In genomic region chr2:35526612-35527242, GRCm38 (mm10) we compare ENCODE assay signal across 18 mouse cellular contexts. TPM values are rescaled to one million over a fixed set of nuclear protein-coding genes. Genes with fewer than 3 reads are reported as not detected.
A peak's percentile ranks its signal among the peaks of the same experiment; 100 is the strongest.
DNase-seq lines count a peak whose midpoint lies in the region; ATAC-seq lines count a peak whose summit lies in the region.
"Had no signal": no experiment of that assay in that cellular context is flagged by ENCODE, and none has a peak within 500 bp of the region (broad histone marks: within the 10 kb centered on the region; RNA-seq: fewer than 3 reads in every experiment).

No protein-coding gene starts in this region.

- peaks cover 4% of the 10 kb centered on the region for H3K27me3 ChIP-seq in megakaryocyte, embryonic 14.5 days (replicated peaks)
- no peaks in the 10 kb centered on the region for H3K27me3 ChIP-seq in neural tube, embryonic 15.5 days (replicated peaks)
- H3K27me3 ChIP-seq: CH12.LX; embryonic facial prominence, embryonic 12.5 days; forebrain, embryonic 15.5 days; heart, embryonic 12.5 days; hindbrain, embryonic 12.5 days had no signal

- H3K4me2 ChIP-seq in neural tube, embryonic 15.5 days, result no peak overlapping the region
- H3K4me2 ChIP-seq: embryonic facial prominence, embryonic 12.5 days; forebrain, embryonic 15.5 days; heart, embryonic 12.5 days; hindbrain, embryonic 12.5 days had no signal

- H3K27ac ChIP-seq in neural tube, embryonic 15.5 days (replicated peaks), result no peak overlapping the region
- H3K27ac ChIP-seq: embryonic facial prominence, embryonic 12.5 days; forebrain, embryonic 15.5 days; hindbrain, embryonic 12.5 days; hindbrain, postnatal 0 days had no signal

- H3K4me1 ChIP-seq in megakaryocyte, embryonic 14.5 days, result peaks cover 45% of the 10 kb centered on the region
- H3K4me1 ChIP-seq in neural tube, embryonic 15.5 days, result no peaks in the 10 kb centered on the region
- H3K4me1 ChIP-seq: embryonic facial prominence, embryonic 12.5 days; heart, embryonic 12.5 days; hindbrain, embryonic 12.5 days had no signal

- WGBS in neural tube, embryonic 15.5 days, result 81% methylated on average over 14 of the region's 14 CpGs

- peaks cover 3% of the 10 kb centered on the region for H3K36me3 ChIP-seq in megakaryocyte, embryonic 14.5 days (replicated peaks; ENCODE audit: low read length)
- H3K36me3 ChIP-seq in neural tube, embryonic 15.5 days, result no peaks in the 10 kb centered on the region
- H3K36me3 ChIP-seq: embryonic facial prominence, embryonic 12.5 days; forebrain, embryonic 15.5 days; heart, embryonic 12.5 days; hindbrain, embryonic 12.5 days had no signal

- H3K9me3 ChIP-seq in megakaryocyte, embryonic 14.5 days, result peaks cover 12% of the 10 kb centered on the region; the same call in 1 of the 2 replicates
- H3K9me3 ChIP-seq in neural tube, embryonic 15.5 days (replicated peaks), result no peaks in the 10 kb centered on the region
- H3K9me3 ChIP-seq: embryonic facial prominence, embryonic 12.5 days; forebrain, embryonic 15.5 days had no signal

- no peak for DNase-seq in MN1 (ENCODE audit: low spot score)
- DNase-seq in kidney, postnatal 4 days, result no peak
- DNase-seq: adrenal gland, postnatal 10 days; cerebellum, adult 2 months; cerebellum, postnatal 14 days; gastrocnemius, postnatal 10 days; heart, postnatal 36 days had no signal

- no peak for ATAC-seq in megakaryocyte, adult 5-6 weeks (ENCODE audit: poor library complexity, severe bottlenecking)
- ATAC-seq in common myeloid progenitor, adult 5-6 weeks (replicated peaks; ENCODE audit: low read depth, poor library complexity, severe bottlenecking), result peak; percentile 81
- ATAC-seq in megakaryocyte progenitor cell, adult 5-6 weeks (replicated peaks; ENCODE audit: poor library complexity), result peak; percentile 81
- ATAC-seq in neural tube, embryonic 15.5 days (ENCODE audit: low FRiP score), result no peak
- ATAC-seq: forebrain, embryonic 15.5 days; hindbrain, postnatal 0 days had no signal

- peak overlapping the region; percentile 82 for H3K4me3 ChIP-seq in megakaryocyte, embryonic 14.5 days (replicated peaks)
- H3K4me3 ChIP-seq in neural tube, embryonic 15.5 days (replicated peaks), result no peak overlapping the region
- H3K4me3 ChIP-seq: embryonic facial prominence, embryonic 12.5 days; forebrain, embryonic 15.5 days; heart, embryonic 12.5 days; hindbrain, embryonic 12.5 days had no signal

- H3K9ac ChIP-seq in neural tube, embryonic 15.5 days (replicated peaks), result no peak overlapping the region
- H3K9ac ChIP-seq: embryonic facial prominence, embryonic 12.5 days; forebrain, embryonic 15.5 days; heart, embryonic 12.5 days; hindbrain, embryonic 12.5 days had no signal

RNA-seq across cellular contexts. Expression of gene Dab2ip, which starts 31.3 kb away (rescaled TPM):
- 1.3 and 5.0 TPM in 2 replicates for polyA plus RNA-seq in megakaryocyte, embryonic 14.5 days (2012; ENCODE audit: insufficient read depth, low replicate concordance)
- 3.7 and 4.9 TPM in 2 replicates for total RNA-seq in megakaryocyte, adult 5-6 weeks (2015)
- total RNA-seq in megakaryocyte, adult 5-6 weeks (2017), result 2.1 and 2.7 TPM in 2 replicates
- 4.2 and 10.1 TPM in 2 replicates for total RNA-seq in common myeloid progenitor, adult 5-6 weeks (2017)
- 3.9 and 4.0 TPM in 2 replicates for total RNA-seq in megakaryocyte progenitor cell, adult 5-6 weeks (2015)
- 3.0 and 4.1 TPM in 2 replicates for total RNA-seq in megakaryocyte progenitor cell, adult 5-6 weeks (2017)
- 51.5 and 62.4 TPM in 2 replicates for polyA plus RNA-seq in neural tube, embryonic 15.5 days (2015; fragmentation: Nextera tagmentation; extraction: Ambion mirVana)

Comparison
In these comparisons a context has a peak if more than half of its experiments do, and no peak if none do; other contexts are left out.
1. ATAC-seq: peak in common myeloid progenitor, adult 5-6 weeks (single experiment) and megakaryocyte progenitor cell, adult 5-6 weeks (single experiment); none in megakaryocyte, adult 5-6 weeks (single experiment) and neural tube, embryonic 15.5 days (single experiment).